Comparison of ENCODE assay signal across 8 mouse cellular contexts in the genomic region with DNA sequence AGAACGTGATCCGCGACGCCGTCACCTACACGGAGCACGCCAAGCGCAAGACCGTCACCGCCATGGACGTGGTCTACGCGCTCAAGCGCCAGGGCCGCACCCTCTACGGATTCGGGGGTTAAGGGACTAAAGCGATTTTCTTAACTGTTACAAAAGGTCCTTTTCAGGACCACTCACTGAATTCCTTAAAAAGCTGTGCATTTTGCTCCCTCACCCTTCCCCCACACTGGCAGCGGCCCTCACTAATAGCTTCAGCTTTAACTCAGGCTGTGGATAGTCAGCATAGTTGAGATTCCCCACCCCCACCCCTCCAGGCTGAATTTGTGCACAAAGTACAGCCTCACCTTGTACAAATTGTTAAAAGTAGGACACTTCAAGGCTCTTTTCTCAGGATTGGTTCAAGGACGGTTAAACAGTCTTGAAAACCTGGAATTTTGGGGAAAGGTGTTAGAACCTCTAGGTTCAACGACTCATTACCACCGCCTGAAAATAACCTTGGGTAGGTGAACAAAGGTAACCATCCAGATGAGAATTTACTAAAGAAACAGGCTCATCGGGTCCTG. TPM values are rescaled to one million over a fixed set of nuclear protein-coding genes. Genes with fewer than 3 reads are reported as not detected.
A peak's percentile ranks its signal among the peaks of the same experiment; 100 is the strongest.
DNase-seq lines count a peak whose midpoint lies in the region; ATAC-seq and TF ChIP-seq lines count a peak whose summit lies in the region.

No protein-coding gene starts in this region.

- no peak for ATAC-seq in cerebellum, adult (ENCODE audit: insufficient number of reproducible peaks, low FRiP score, low TSS enrichment)
- peak; percentile 23 for ATAC-seq in intestine, postnatal 0 days
- ATAC-seq in activated CD4-positive, CD25-positive, alpha-beta regulatory T cell, adult 4 months = no peak

- no peak for TF ChIP-seq POLR2A in cerebellum, adult 2 months (IDR thresholded peaks at IDR 0.05; ENCODE audit: borderline replicate concordance, insufficient read depth, low read length)

- H3K9me3 ChIP-seq in embryonic facial prominence, embryonic 10.5 days = no peaks in the 10 kb centered on the region
- H3K9me3 ChIP-seq in intestine, postnatal 0 days (ENCODE audit: control insufficient read depth) = no peaks in the 10 kb centered on the region

- H3K4me1 ChIP-seq in cerebellum, adult 2 months (ENCODE audit: control insufficient read depth, insufficient read depth, low read length) = no peaks in the 10 kb centered on the region
- peaks cover 27% of the 10 kb centered on the region for H3K4me1 ChIP-seq in embryonic facial prominence, embryonic 10.5 days
- H3K4me1 ChIP-seq in intestine, postnatal 0 days (replicated peaks; ENCODE audit: control insufficient read depth, insufficient read depth, low read length) = peaks cover 5% of the 10 kb centered on the region; the same call in 1 of the 2 replicates

- no peaks in the 10 kb centered on the region for H3K27me3 ChIP-seq in cerebellum, adult 2 months (ENCODE audit: control insufficient read depth, insufficient read depth, low read length)
- H3K27me3 ChIP-seq in embryonic facial prominence, embryonic 10.5 days (replicated peaks; ENCODE audit: low read depth, poor library complexity, severe bottlenecking) = no peaks in the 10 kb centered on the region
- H3K27me3 ChIP-seq in intestine, postnatal 0 days (replicated peaks; ENCODE audit: control insufficient read depth, insufficient read depth, low read length) = no peaks in the 10 kb centered on the region

- WGBS in cerebellum, adult 2 months = 3% methylated on average over 18 of the region's 23 CpGs
- WGBS in embryonic facial prominence, embryonic 10.5 days = 1% methylated on average over 21 of the region's 23 CpGs
- WGBS in intestine, postnatal 0 days = under 1% methylated on average over 15 of the region's 23 CpGs

- H3K27ac ChIP-seq in cerebellum, adult 2 months (ENCODE audit: insufficient read depth, low read length) = peak overlapping the region; percentile 42
- H3K27ac ChIP-seq in embryonic facial prominence, embryonic 10.5 days (replicated peaks) = peak overlapping the region; percentile 92
- H3K27ac ChIP-seq in intestine, postnatal 0 days (ENCODE audit: low read depth, low read length) = peak overlapping the region; percentile 74

- no peak for TF ChIP-seq CTCF in cerebellum, adult 2 months (IDR thresholded peaks at IDR 0.05; ENCODE audit: borderline replicate concordance, insufficient read depth, low read depth, low read length)
- no peak for TF ChIP-seq CTCF in intestine, postnatal 0 days (IDR thresholded peaks at IDR 0.05; ENCODE audit: low read depth)

- H3K4me3 ChIP-seq in cerebellum, adult 2 months (replicated peaks; ENCODE audit: insufficient read depth, low read depth, low read length) = peak overlapping the region; percentile 23
- peak overlapping the region; percentile 60 for H3K4me3 ChIP-seq in embryonic facial prominence, embryonic 10.5 days
- peak overlapping the region; percentile 36 for H3K4me3 ChIP-seq in intestine, postnatal 0 days (ENCODE audit: low read depth, low read length)

- peak overlapping the region; percentile 66 for H3K4me2 ChIP-seq in intestine, postnatal 0 days (replicated peaks; ENCODE audit: low read depth)

- peak in 1 of 2 experiments; percentile 29 for DNase-seq in cerebellum, adult 2 months
- DNase-seq in 3134 (ENCODE audit: extremely low read depth, insufficient read length, low spot score) = peak; percentile 91
- peak; percentile 75 for DNase-seq in embryonic facial prominence, embryonic 10.5 days (ENCODE audit: low spot score)
- DNase-seq in naive thymus-derived CD4-positive, alpha-beta T cell, adult 2 months (ENCODE audit: low read depth) = peak; percentile 59
- DNase-seq in layer of hippocampus, adult 9-11 months = no peak

- 0 out of 2 replicates have a peak overlapping the region, but pooled peaks have one; percentile 17 for H3K9ac ChIP-seq in intestine, postnatal 0 days (ENCODE audit: low read depth, low read length)

- H3K36me3 ChIP-seq in embryonic facial prominence, embryonic 10.5 days (replicated peaks) = no peaks in the 10 kb centered on the region
- H3K36me3 ChIP-seq in intestine, postnatal 0 days (ENCODE audit: control insufficient read depth, insufficient read depth) = no peaks in the 10 kb centered on the region

RNA-seq across cellular contexts. Expression of a gene that starts 0.5 kb away (rescaled TPM):
- 4.8 and 5.4 TPM in 2 replicates for polyA plus RNA-seq in cerebellum, adult 2 months (2012; rRNA removed)
- polyA plus RNA-seq in embryonic facial prominence, embryonic 10.5 days (2016; fragmentation: Nextera tagmentation; extraction: Ambion mirVana) = 2.8 and 7.1 TPM in 2 replicates
- 0.76 and 1.4 TPM in 2 replicates for polyA plus RNA-seq in intestine, postnatal 0 days (2015; fragmentation: Nextera tagmentation; extraction: Ambion mirVana)
- 1 to 10 TPM in 1 of 2 experiments, not detected in 1; 2.8 TPM for polyA plus RNA-seq in activated CD4-positive, CD25-positive, alpha-beta regulatory T cell, adult 4 months (2017; shearing (Covaris generic))

RNA-seq across cellular contexts. Expression of a gene that starts 3.7 kb away (rescaled TPM):
- polyA plus RNA-seq in cerebellum, adult 2 months (2012; rRNA removed) = 3.5 and 4.7 TPM in 2 replicates
- polyA plus RNA-seq in embryonic facial prominence, embryonic 10.5 days (2016; fragmentation: Nextera tagmentation; extraction: Ambion mirVana) = 0.54 and 0.65 TPM in 2 replicates
- 0.43 TPM in 1 of 2 replicates, not detected in the other for polyA plus RNA-seq in intestine, postnatal 0 days (2015; fragmentation: Nextera tagmentation; extraction: Ambion mirVana)
- 1 to 10 TPM in 1 of 2 experiments, not detected in 1; 3.1 TPM for polyA plus RNA-seq in activated CD4-positive, CD25-positive, alpha-beta regulatory T cell, adult 4 months (2017; shearing (Covaris generic))

RNA-seq across cellular contexts. Expression of a gene that starts 4.9 kb away (rescaled TPM):
- polyA plus RNA-seq in cerebellum, adult 2 months (2012; rRNA removed) = 0.43 and 1.2 TPM in 2 replicates
- 4.7 and 5.0 TPM in 2 replicates for polyA plus RNA-seq in embryonic facial prominence, embryonic 10.5 days (2016; fragmentation: Nextera tagmentation; extraction: Ambion mirVana)
- 4.1 and 4.5 TPM in 2 replicates for polyA plus RNA-seq in intestine, postnatal 0 days (2015; fragmentation: Nextera tagmentation; extraction: Ambion mirVana)
- polyA plus RNA-seq in activated CD4-positive, CD25-positive, alpha-beta regulatory T cell, adult 4 months (2017; shearing (Covaris generic)) = 1 to 10 TPM in 1 of 2 experiments, under 1 TPM in 1; 0.73 to 1.7 TPM

RNA-seq across cellular contexts. Expression of a gene that starts 5.2 kb away (rescaled TPM):
- polyA plus RNA-seq in cerebellum, adult 2 months (2012; rRNA removed) = 0.40 TPM in 1 of 2 replicates, not detected in the other
- 9.5 and 10.3 TPM in 2 replicates for polyA plus RNA-seq in embryonic facial prominence, embryonic 10.5 days (2016; fragmentation: Nextera tagmentation; extraction: Ambion mirVana)
- polyA plus RNA-seq in intestine, postnatal 0 days (2015; fragmentation: Nextera tagmentation; extraction: Ambion mirVana) = 1.3 and 1.5 TPM in 2 replicates
- not detected for polyA plus RNA-seq in activated CD4-positive, CD25-positive, alpha-beta regulatory T cell, adult 4 months (2017; shearing (Covaris generic))

RNA-seq across cellular contexts. Expression of a gene that starts 6.2 kb away (rescaled TPM):
- polyA plus RNA-seq in cerebellum, adult 2 months (2012; rRNA removed) = 0.52 TPM in 1 of 2 replicates, not detected in the other
- polyA plus RNA-seq in embryonic facial prominence, embryonic 10.5 days (2016; fragmentation: Nextera tagmentation; extraction: Ambion mirVana) = 2.7 and 4.0 TPM in 2 replicates
- 0.60 and 0.85 TPM in 2 replicates for polyA plus RNA-seq in intestine, postnatal 0 days (2015; fragmentation: Nextera tagmentation; extraction: Ambion mirVana)
- polyA plus RNA-seq in activated CD4-positive, CD25-positive, alpha-beta regulatory T cell, adult 4 months (2017; shearing (Covaris generic)) = 1 to 10 TPM; 5.1 to 7.8 TPM

Comparison
In these comparisons a context has a peak if more than half of its experiments do, and no peak if none do; other contexts are left out.
1. H3K27ac ChIP-seq: peak in every context shown above with its lines; median percentile 92 in embryonic facial prominence, embryonic 10.5 days; 74 in intestine, postnatal 0 days; 42 in cerebellum, adult 2 months.